Mouse (Mus musculus): ENCODE results near the gene Stn1. TPM values are rescaled to one million over a fixed set of nuclear protein-coding genes. Genes with fewer than 3 reads are reported as not detected.

The Stn1 gene
- total RNA-seq, 2 experiments from 2014 or later, result 23.1 to 26.3 TPM

DNA sequence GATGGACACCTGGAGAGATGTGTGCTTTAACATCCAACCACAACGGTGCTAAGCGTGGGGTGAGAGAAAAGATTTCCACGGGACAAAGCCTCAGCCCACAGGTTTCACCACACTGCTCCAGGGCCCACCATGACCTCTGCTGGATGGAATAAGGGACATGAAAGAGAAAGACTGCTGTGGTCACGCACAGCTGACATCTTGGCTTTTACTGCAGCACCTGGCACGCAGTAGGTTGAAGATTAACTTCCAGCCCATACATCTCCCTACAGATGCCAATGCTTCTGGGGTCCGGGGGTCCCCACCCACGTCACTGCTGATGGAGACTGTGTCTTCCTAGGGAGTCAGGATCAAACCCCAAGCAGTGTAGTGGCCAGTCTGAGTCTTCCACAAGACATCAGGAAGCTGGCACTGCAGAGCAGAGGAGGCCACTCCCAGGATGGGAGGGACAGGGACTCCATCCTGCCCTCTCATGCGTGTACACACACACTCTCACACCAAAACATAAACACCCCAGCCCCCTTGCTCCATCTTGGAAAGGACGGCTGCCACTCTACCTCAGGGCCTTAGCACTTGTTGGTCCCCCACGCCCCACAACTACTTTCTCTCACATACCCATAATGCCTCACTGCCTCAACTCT is 85.7 kb downstream of the Stn1 start:
- DNase-seq, result no peak

Other genes with a start within 250 kb of the Stn1 start
- gene Sh3pxd2a, start 73.1 kb downstream of the Stn1 start, total RNA-seq (2021), result 10 to 100 TPM; 91.0 to 95.1 TPM
- gene Slk, start 42.2 kb upstream of the Stn1 start, total RNA-seq (2021), result 100 to 1,000 TPM; 131 to 139 TPM
- under 1 TPM; 0.17 to 0.25 TPM for gene Col17a1, start 154.6 kb upstream of the Stn1 start, total RNA-seq (2021)
- gene Sfr1, start 194.2 kb upstream of the Stn1 start, total RNA-seq (2021), result 10 to 100 TPM; 73.1 to 77.1 TPM

Measured in heart, postnatal 4 days (tissue).